Mouse (Mus musculus): ENCODE measurements around the gene Snx6. TPM values are rescaled to one million over a fixed set of nuclear protein-coding genes. Genes with fewer than 3 reads are reported as not detected.
A peak's percentile ranks its signal among the peaks of the same experiment; 100 is the strongest.

Gene Snx6
- total and polyA plus RNA-seq, 2 experiments: 7.5 to 22.4 TPM

- no peak for TF ChIP-seq POLR2A (IDR thresholded peaks at IDR 0.05; ENCODE audit: extremely low read depth, insufficient read depth, low read length)
- TF ChIP-seq CTCF (IDR thresholded peaks at IDR 0.05; ENCODE audit: low read depth, low read length): no peak
These were observed 8.0 kb upstream of the Snx6 start for GRCm38 (mm10) chr12:54803531-54803930.

GRCm38 (mm10) chr12:54796516-54797195 is 1.2 kb upstream of the Snx6 start:
- H3K4me1 ChIP-seq (ENCODE audit: control insufficient read depth, insufficient read depth, low read length): peaks cover 5% of the 10 kb centered on the region
- WGBS: 89% methylated on average over 8 of the region's 8 CpGs

More at GRCm38 (mm10) chr12:54803531-54803930, 8.0 kb upstream of the Snx6 start:
- no peak for DNase-seq (ENCODE audit: extremely low read depth, low read depth, low spot score)
- Histone ChIP-seq H3K27me3 (ENCODE audit: control insufficient read depth, insufficient read depth, low read length) (no peaks in the 10 kb centered on the region), H3K27ac (replicated peaks; ENCODE audit: insufficient read depth, low read depth, low read length) (no peak overlapping the region), H3K79me2 (ENCODE audit: control insufficient read depth, insufficient read depth, low read length) (no peaks in the 10 kb centered on the region), H3K36me3 (ENCODE audit: control insufficient read depth, insufficient read depth, low read length) (no peaks in the 10 kb centered on the region), H3K4me3 (ENCODE audit: insufficient read depth, low read depth, low read length) (no peak overlapping the region), H3K4me1 (ENCODE audit: control insufficient read depth, insufficient read depth, low read length) (no peaks in the 10 kb centered on the region; the same call in 1 of the 2 replicates), H3K9ac (ENCODE audit: low read depth, low read length) (no peak overlapping the region)
- 91% methylated on average over 3 of the region's 3 CpGs for WGBS

DNA sequence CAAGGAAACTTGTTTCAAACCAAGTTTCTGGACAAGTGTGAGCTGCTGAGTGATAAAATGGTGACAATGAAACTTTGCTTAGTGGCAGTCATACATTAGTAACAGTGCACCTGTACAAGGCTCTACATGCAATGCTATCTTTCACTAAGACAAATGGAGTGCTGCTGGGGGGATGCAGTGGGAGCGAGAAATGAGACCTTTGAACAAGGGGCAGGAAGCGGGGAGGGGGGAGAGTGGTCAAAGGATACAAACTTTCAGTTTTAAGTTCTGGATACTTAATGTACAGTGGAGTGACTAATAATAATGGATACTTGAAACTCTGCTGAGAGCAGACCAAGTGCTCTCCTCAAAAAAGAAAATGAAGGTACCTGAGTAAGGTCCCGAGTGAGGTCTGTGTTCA is 1.1 kb downstream of the Snx6 start:
- Histone ChIP-seq H3K4me1 (ENCODE audit: control insufficient read depth, insufficient read depth, low read length) (peaks cover 5% of the 10 kb centered on the region), H3K27me3 (ENCODE audit: control insufficient read depth, insufficient read depth, low read length) (no peaks in the 10 kb centered on the region), H3K36me3 (ENCODE audit: control insufficient read depth, insufficient read depth, low read length) (no peaks in the 10 kb centered on the region), H3K79me2 (ENCODE audit: control insufficient read depth, insufficient read depth, low read length) (peaks cover 11% of the 10 kb centered on the region), H3K4me3 (ENCODE audit: insufficient read depth, low read depth, low read length) (peak overlapping the region; percentile 37; the same call in 1 of the 2 replicates), H3K27ac (replicated peaks; ENCODE audit: insufficient read depth, low read depth, low read length) (no peak overlapping the region), H3K9ac (ENCODE audit: low read depth, low read length) (peak overlapping the region; percentile 17; the same call in 1 of the 2 replicates)
- no peak for DNase-seq (ENCODE audit: extremely low read depth, low read depth, low spot score)
- TF ChIP-seq POLR2A (IDR thresholded peaks at IDR 0.05; ENCODE audit: extremely low read depth, insufficient read depth, low read length) (no peak), CTCF (IDR thresholded peaks at IDR 0.05; ENCODE audit: low read depth, low read length) (no peak)
- WGBS: 46% methylated on average over 3 of the region's 3 CpGs

More at GRCm38 (mm10) chr12:54796516-54797195, 1.2 kb upstream of the Snx6 start:
- no peak overlapping the region for H3K27ac ChIP-seq (replicated peaks; ENCODE audit: insufficient read depth, low read depth, low read length)
- H3K4me3 ChIP-seq (ENCODE audit: insufficient read depth, low read depth, low read length): no peak overlapping the region
- no peaks in the 10 kb centered on the region for H3K27me3 ChIP-seq (ENCODE audit: control insufficient read depth, insufficient read depth, low read length)
- H3K79me2 ChIP-seq (ENCODE audit: control insufficient read depth, insufficient read depth, low read length): peaks cover 8% of the 10 kb centered on the region
- TF ChIP-seq CTCF (IDR thresholded peaks at IDR 0.05; ENCODE audit: low read depth, low read length) (no peak), POLR2A (IDR thresholded peaks at IDR 0.05; ENCODE audit: extremely low read depth, insufficient read depth, low read length) (no peak)
- no peak for DNase-seq (ENCODE audit: extremely low read depth, low read depth, low spot score)
- H3K36me3 ChIP-seq (ENCODE audit: control insufficient read depth, insufficient read depth, low read length): no peaks in the 10 kb centered on the region
- H3K9ac ChIP-seq (ENCODE audit: low read depth, low read length): no peak overlapping the region

DNA sequence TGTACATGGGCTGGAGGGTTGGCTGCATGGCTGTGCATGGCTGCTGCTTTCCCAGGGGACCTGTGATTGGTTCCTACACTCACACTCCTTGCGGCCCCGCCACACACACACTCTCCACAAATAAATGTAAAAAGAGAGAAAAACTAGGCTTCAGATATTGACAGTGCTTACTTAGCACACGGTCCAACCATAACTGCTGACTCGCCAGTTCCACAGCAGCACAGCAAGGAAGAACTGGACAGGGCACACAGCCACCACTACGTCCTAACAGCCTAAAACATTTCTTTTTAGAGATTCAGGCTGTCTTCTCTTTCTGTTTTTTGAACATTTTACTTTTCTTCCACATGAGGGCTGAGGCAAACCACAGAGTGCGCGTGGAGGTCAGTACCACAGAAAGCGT is 4.0 kb downstream of the Snx6 start:
- Histone ChIP-seq H3K27me3 (ENCODE audit: control insufficient read depth, insufficient read depth, low read length) (no peaks in the 10 kb centered on the region), H3K36me3 (ENCODE audit: control insufficient read depth, insufficient read depth, low read length) (peaks cover 2% of the 10 kb centered on the region; the same call in 1 of the 2 replicates), H3K79me2 (ENCODE audit: control insufficient read depth, insufficient read depth, low read length) (peaks cover 11% of the 10 kb centered on the region), H3K9ac (ENCODE audit: low read depth, low read length) (no peak overlapping the region), H3K4me1 (ENCODE audit: control insufficient read depth, insufficient read depth, low read length) (peaks cover 5% of the 10 kb centered on the region), H3K27ac (replicated peaks; ENCODE audit: insufficient read depth, low read depth, low read length) (no peak overlapping the region), H3K4me3 (ENCODE audit: insufficient read depth, low read depth, low read length) (no peak overlapping the region)
- DNase-seq (ENCODE audit: extremely low read depth, low read depth, low spot score): peak; percentile 15
- 64% methylated on average over 8 of the region's 8 CpGs for WGBS
- TF ChIP-seq POLR2A (IDR thresholded peaks at IDR 0.05; ENCODE audit: extremely low read depth, insufficient read depth, low read length): no peak
- no peak for TF ChIP-seq CTCF (IDR thresholded peaks at IDR 0.05; ENCODE audit: low read depth, low read length)

DNA sequence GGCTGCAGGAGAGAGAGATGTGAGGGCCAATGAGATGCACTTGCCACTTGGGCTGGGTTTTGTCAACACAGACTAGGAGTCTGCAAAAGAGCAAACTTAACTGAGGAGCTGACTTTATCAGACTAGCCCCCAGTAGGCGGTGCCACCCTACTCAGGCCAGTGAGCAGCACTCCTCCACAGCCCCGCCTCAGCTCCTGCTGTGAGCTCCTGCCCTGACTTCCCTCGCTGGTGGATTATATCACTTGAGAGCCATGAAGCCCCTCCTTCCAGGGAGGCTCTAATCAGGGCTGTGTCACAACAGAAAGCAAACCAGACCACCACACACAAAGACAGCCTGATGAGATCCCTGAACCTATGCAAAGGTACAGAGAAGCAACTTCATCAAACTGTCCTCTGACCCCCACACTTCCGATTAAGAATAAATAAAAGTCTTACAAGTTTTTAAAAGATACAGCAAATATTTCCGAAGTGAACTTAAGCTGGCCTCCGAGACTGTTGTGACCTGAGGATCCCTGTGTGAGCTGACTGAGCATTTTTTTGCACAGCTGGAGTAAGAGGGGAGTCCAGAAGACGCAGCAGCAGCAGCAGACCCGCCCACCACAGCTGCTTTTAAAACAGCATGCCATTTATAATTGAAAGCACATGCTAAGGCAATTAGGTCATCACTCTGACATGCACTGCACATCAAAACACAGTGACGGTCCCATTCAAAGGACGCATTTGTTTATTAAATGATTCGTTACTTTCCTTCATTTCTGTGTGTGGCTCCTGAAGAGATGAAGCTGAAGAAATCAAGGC is 6.0 kb downstream of the Snx6 start:
- no peak for DNase-seq (ENCODE audit: extremely low read depth, low read depth, low spot score)
- H3K9ac ChIP-seq (ENCODE audit: low read depth, low read length): no peak overlapping the region

More for the DNA sequence above, 6.0 kb downstream of the Snx6 start:
- Histone ChIP-seq H3K27me3 (ENCODE audit: control insufficient read depth, insufficient read depth, low read length) (no peaks in the 10 kb centered on the region), H3K36me3 (ENCODE audit: control insufficient read depth, insufficient read depth, low read length) (peaks cover 5% of the 10 kb centered on the region; the same call in 1 of the 2 replicates), H3K4me3 (ENCODE audit: insufficient read depth, low read depth, low read length) (no peak overlapping the region), H3K27ac (replicated peaks; ENCODE audit: insufficient read depth, low read depth, low read length) (no peak overlapping the region), H3K79me2 (ENCODE audit: control insufficient read depth, insufficient read depth, low read length) (peaks cover 6% of the 10 kb centered on the region; the same call in 1 of the 2 replicates), H3K4me1 (ENCODE audit: control insufficient read depth, insufficient read depth, low read length) (peaks cover 5% of the 10 kb centered on the region)
- TF ChIP-seq POLR2A (IDR thresholded peaks at IDR 0.05; ENCODE audit: extremely low read depth, insufficient read depth, low read length): no peak
- TF ChIP-seq CTCF (IDR thresholded peaks at IDR 0.05; ENCODE audit: low read depth, low read length): no peak
- 63% methylated on average over 11 of the region's 11 CpGs for WGBS

Measured in liver, adult 2 months (tissue).